Mouse (Mus musculus): Measurements from ENCODE around the gene Fis1. TPM values are rescaled to one million over a fixed set of nuclear protein-coding genes. Genes with fewer than 3 reads are reported as not detected.
A peak's percentile ranks its signal among the peaks of the same experiment; 100 is the strongest.

Fis1 gene
- polyA plus RNA-seq, 1 experiment from 2014 or later, result 425 TPM

DNA sequence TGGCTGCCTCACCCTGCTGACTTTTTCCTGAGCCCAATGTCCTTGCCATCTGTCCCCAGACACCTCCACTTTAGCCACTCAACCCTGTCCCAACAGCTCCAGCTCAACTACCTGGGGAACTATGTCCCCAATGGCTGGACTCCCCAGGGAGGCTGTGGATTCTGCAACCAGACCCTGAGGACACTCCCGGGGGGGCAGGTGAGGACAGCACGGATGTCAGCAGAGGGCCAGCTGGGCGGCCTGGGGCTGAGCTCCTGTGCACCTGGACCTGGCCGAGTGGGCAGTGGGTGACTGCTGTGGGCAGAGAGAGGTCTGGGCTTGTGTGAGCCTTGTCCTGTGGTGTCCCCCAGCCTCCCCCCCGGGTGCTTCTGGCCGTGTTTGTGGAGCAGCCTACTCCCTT is 36.7 kb downstream of the Fis1 start:
- no peak overlapping the region for H3K9ac ChIP-seq
- no peak overlapping the region for H3K4me3 ChIP-seq (replicated peaks; ENCODE audit: low read length)
- 95% methylated on average over 6 of the region's 6 CpGs for WGBS
- H3K4me1 ChIP-seq (replicated peaks; ENCODE audit: control insufficient read depth, insufficient read depth, low read length), result peaks cover 14% of the 10 kb centered on the region
- peaks cover 62% of the 10 kb centered on the region for H3K36me3 ChIP-seq (replicated peaks; ENCODE audit: control insufficient read depth, insufficient read depth)
- DNase-seq (ENCODE audit: low spot score) (no peak), ATAC-seq (ENCODE audit: low FRiP score) (no peak)
- no peak overlapping the region for H3K4me2 ChIP-seq (replicated peaks)
- no peak overlapping the region for H3K27ac ChIP-seq
- H3K9me3 ChIP-seq (ENCODE audit: control insufficient read depth, low read length), result no peaks in the 10 kb centered on the region
- H3K27me3 ChIP-seq (ENCODE audit: control insufficient read depth, insufficient read depth, low read length), result no peaks in the 10 kb centered on the region

DNA sequence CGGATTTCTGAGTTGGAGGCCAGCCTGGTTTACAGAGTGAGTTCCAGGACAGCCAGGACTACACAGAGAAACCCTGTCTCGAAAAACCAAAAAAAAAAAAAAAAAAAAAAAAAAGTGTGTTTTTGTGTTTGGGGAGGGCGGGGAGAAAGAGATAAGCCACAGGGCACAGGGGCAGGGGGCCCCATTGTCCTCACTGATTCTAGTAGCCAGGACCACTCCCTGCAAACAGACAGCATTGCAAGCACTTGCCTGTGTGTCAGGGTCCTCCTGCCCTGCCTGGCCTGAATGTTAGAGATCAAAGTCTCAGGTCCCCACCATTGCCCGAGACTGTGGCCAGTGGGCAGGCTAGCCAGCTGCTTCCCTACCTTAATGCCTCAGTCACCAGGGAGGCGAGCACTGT is 46.4 kb downstream of the Fis1 start:
- Histone ChIP-seq H3K27me3 (ENCODE audit: control insufficient read depth, insufficient read depth, low read length) (no peaks in the 10 kb centered on the region), H3K4me2 (replicated peaks) (no peak overlapping the region), H3K9me3 (ENCODE audit: control insufficient read depth, low read length) (no peaks in the 10 kb centered on the region), H3K9ac (no peak overlapping the region), H3K4me3 (replicated peaks; ENCODE audit: low read length) (no peak overlapping the region), H3K36me3 (replicated peaks; ENCODE audit: control insufficient read depth, insufficient read depth) (peaks cover 24% of the 10 kb centered on the region), H3K27ac (no peak overlapping the region), H3K4me1 (replicated peaks; ENCODE audit: control insufficient read depth, insufficient read depth, low read length) (no peaks in the 10 kb centered on the region)
- no peak for ATAC-seq (ENCODE audit: low FRiP score)
- DNase-seq (ENCODE audit: low spot score), result no peak
- WGBS, result 82% methylated on average over 4 of the region's 5 CpGs

DNA sequence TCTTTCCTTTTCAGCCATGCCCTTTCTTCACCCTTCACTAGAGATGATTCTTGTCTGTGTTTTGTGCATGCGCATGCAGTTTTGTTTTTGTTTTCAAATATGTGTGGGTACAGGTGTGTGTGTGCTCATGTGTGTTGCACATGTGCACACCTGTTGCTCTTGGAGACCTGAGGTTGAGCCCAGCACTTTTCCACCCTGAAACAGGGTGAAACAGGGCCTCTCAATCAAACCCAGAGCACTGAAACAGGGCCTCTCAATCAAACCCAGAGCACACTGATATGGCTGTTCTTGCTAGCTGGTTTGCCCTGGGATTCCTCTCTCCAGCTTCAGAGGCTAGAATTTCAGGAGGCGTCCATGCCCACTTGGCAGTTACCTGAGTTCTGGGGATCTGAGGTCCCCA is 47.5 kb downstream of the Fis1 start:
- Histone ChIP-seq H3K36me3 (replicated peaks; ENCODE audit: control insufficient read depth, insufficient read depth) (peaks cover 12% of the 10 kb centered on the region; the same call in 1 of the 2 replicates), H3K27me3 (ENCODE audit: control insufficient read depth, insufficient read depth, low read length) (no peaks in the 10 kb centered on the region), H3K4me2 (replicated peaks) (no peak overlapping the region), H3K4me1 (replicated peaks; ENCODE audit: control insufficient read depth, insufficient read depth, low read length) (no peaks in the 10 kb centered on the region), H3K27ac (no peak overlapping the region), H3K9ac (no peak overlapping the region), H3K4me3 (replicated peaks; ENCODE audit: low read length) (no peak overlapping the region), H3K9me3 (ENCODE audit: control insufficient read depth, low read length) (no peaks in the 10 kb centered on the region)
- 91% methylated on average over 2 of the region's 2 CpGs for WGBS
- DNase-seq (ENCODE audit: low spot score) (no peak), ATAC-seq (ENCODE audit: low FRiP score) (no peak)

DNA sequence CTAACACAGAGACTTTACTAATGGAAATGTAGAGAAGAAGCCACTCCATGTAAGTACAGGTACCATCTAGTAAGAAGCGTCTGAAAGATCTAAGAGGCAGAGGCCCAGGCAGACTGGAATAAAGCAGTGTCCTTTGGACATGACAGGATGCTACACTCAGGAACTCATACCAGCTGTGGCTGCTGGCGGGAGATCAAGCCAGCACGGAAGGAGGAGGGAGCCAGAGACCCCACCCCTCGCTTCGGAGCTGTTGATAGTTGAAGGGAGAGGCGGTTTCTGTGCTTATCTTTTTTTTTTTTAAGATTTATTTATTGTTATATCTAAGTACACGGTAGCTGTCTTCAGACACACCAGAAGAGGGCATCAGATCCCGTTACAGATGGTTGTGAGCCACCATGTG is 54.2 kb downstream of the Fis1 start:
- ATAC-seq (ENCODE audit: low FRiP score), result no peak
- WGBS, result 65% methylated on average over 8 of the region's 8 CpGs

DNA sequence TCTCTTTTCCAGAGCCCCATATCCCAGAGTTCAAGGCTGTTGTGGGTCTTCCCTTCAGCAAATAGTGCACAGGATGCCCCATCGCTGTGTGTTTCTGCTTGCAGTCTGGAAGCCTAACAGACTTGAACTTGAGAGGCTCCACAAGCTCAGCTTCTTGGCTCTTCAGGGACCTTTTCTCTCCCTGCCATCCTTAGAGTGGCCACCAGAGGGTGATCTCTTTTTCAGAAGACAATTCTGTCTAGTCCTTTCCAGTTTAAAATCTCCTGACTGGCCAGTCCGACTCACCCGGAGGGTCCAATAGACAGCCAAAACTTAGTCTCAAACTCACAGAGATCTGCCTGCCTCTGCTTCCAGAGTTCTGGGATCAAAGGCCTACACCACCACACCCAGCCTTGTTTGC is 56.9 kb downstream of the Fis1 start:
- DNase-seq (ENCODE audit: low spot score) (peak; percentile 70), ATAC-seq (ENCODE audit: low FRiP score) (no peak)
- WGBS, result 31% methylated on average over 3 of the region's 3 CpGs
- no peaks in the 10 kb centered on the region for H3K36me3 ChIP-seq (replicated peaks; ENCODE audit: control insufficient read depth, insufficient read depth)
- no peak overlapping the region for H3K27ac ChIP-seq
- no peak overlapping the region for H3K4me3 ChIP-seq (replicated peaks; ENCODE audit: low read length)
- H3K27me3 ChIP-seq (ENCODE audit: control insufficient read depth, insufficient read depth, low read length), result no peaks in the 10 kb centered on the region
- no peak overlapping the region for H3K4me2 ChIP-seq (replicated peaks)
- no peaks in the 10 kb centered on the region for H3K9me3 ChIP-seq (ENCODE audit: control insufficient read depth, low read length)
- no peaks in the 10 kb centered on the region for H3K4me1 ChIP-seq (replicated peaks; ENCODE audit: control insufficient read depth, insufficient read depth, low read length)
- no peak overlapping the region for H3K9ac ChIP-seq

More for the DNA sequence above, 54.2 kb downstream of the Fis1 start:
- Histone ChIP-seq H3K9ac (no peak overlapping the region), H3K4me3 (replicated peaks; ENCODE audit: low read length) (no peak overlapping the region), H3K4me1 (replicated peaks; ENCODE audit: control insufficient read depth, insufficient read depth, low read length) (no peaks in the 10 kb centered on the region), H3K36me3 (replicated peaks; ENCODE audit: control insufficient read depth, insufficient read depth) (no peaks in the 10 kb centered on the region), H3K4me2 (replicated peaks) (no peak overlapping the region), H3K27me3 (ENCODE audit: control insufficient read depth, insufficient read depth, low read length) (no peaks in the 10 kb centered on the region), H3K27ac (no peak overlapping the region), H3K9me3 (ENCODE audit: control insufficient read depth, low read length) (no peaks in the 10 kb centered on the region)
- DNase-seq (ENCODE audit: low spot score), result no peak

DNA sequence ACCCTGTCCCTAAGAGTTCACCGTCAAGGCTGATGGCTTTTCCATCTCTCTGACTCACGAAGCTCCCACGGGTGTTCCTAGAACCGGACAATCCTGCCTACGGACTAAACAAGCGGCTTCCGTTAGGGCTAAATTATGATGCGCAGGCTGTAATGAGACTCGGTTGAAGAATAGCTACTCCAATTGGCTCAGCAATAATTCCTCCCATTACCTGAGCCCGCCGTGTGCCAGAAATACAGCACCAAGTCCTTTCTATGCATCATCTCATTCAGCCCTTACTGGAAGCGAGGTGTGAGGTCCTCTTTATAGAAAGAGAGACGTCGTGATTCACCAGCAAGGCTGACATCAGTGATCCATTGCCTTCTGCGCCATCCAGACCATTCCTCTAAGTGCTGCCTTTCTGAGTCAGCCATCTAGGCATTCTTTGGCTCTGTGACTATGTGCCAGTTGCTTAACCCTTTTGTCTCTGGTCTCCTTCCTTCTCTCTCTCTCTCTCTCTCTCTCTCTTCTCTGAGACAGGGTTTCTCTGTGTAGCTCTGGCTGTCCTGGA is 59.4 kb downstream of the Fis1 start:
- 76% methylated on average over 15 of the region's 15 CpGs for WGBS
- Histone ChIP-seq H3K27ac (no peak overlapping the region), H3K27me3 (ENCODE audit: control insufficient read depth, insufficient read depth, low read length) (no peaks in the 10 kb centered on the region), H3K9me3 (ENCODE audit: control insufficient read depth, low read length) (no peaks in the 10 kb centered on the region), H3K4me2 (replicated peaks) (no peak overlapping the region), H3K36me3 (replicated peaks; ENCODE audit: control insufficient read depth, insufficient read depth) (no peaks in the 10 kb centered on the region), H3K4me1 (replicated peaks; ENCODE audit: control insufficient read depth, insufficient read depth, low read length) (no peaks in the 10 kb centered on the region), H3K4me3 (replicated peaks; ENCODE audit: low read length) (no peak overlapping the region), H3K9ac (no peak overlapping the region)
- ATAC-seq (ENCODE audit: low FRiP score), result no peak
- DNase-seq (ENCODE audit: low spot score), result no peak

MicroRNAs within 50 kb of the gene (microRNA counts, 519-probe panel; counts per million panel counts)
- microRNA mmu-miR-702, result not detected

Small RNA genes lying within 50 kb of the gene (microRNA-seq; reads per million reads assigned to microRNA genes)
- gene Mir702, result 78.1 reads per million, percentile 49 among the genes with 10 or more reads in this experiment

Other genes starting within 250 kb of the Fis1 start
- gene Col26a1, start 70.1 kb upstream of the Fis1 start, polyA plus RNA-seq (2014; fragmentation: Nextera tagmentation; extraction: Ambion mirVana), result 21.7 and 27.5 TPM in 2 replicates
- gene Ift22, start 45.1 kb upstream of the Fis1 start, polyA plus RNA-seq (2014; fragmentation: Nextera tagmentation; extraction: Ambion mirVana), result 118 and 133 TPM in 2 replicates
- 0.13 TPM in 1 of 2 replicates, not detected in the other for gene Cldn15, start 13.3 kb downstream of the Fis1 start, polyA plus RNA-seq (2014; fragmentation: Nextera tagmentation; extraction: Ambion mirVana)
- 30.1 and 30.7 TPM in 2 replicates for gene Plod3, start 33.7 kb downstream of the Fis1 start, polyA plus RNA-seq (2014; fragmentation: Nextera tagmentation; extraction: Ambion mirVana)
- gene Znhit1, start 34.7 kb downstream of the Fis1 start, polyA plus RNA-seq (2014; fragmentation: Nextera tagmentation; extraction: Ambion mirVana), result 116 and 121 TPM in 2 replicates
- 7.0 and 9.7 TPM in 2 replicates for gene Vgf, start 73.1 kb downstream of the Fis1 start, polyA plus RNA-seq (2014; fragmentation: Nextera tagmentation; extraction: Ambion mirVana)
- gene Ap1s1, start 92.9 kb downstream of the Fis1 start, polyA plus RNA-seq (2014; fragmentation: Nextera tagmentation; extraction: Ambion mirVana), result 192 and 201 TPM in 2 replicates
- 0.25 TPM in 2 replicates for gene Serpine1, start 119.0 kb downstream of the Fis1 start, polyA plus RNA-seq (2014; fragmentation: Nextera tagmentation; extraction: Ambion mirVana)
- 3.3 and 3.9 TPM in 2 replicates for gene Trim56, start 162.9 kb downstream of the Fis1 start, polyA plus RNA-seq (2014; fragmentation: Nextera tagmentation; extraction: Ambion mirVana)
- not detected in 2 replicates for gene Muc3, start 196.0 kb downstream of the Fis1 start, polyA plus RNA-seq (2014; fragmentation: Nextera tagmentation; extraction: Ambion mirVana)

Data from hindbrain, embryonic 14.5 days (tissue).